Mouse (Mus musculus) embryonic facial prominence, embryonic 15.5 days (tissue): ENCODE data around the gene Gmds. TPM values are rescaled to one million over a fixed set of nuclear protein-coding genes. Genes with fewer than 3 reads are reported as not detected.

Source experiments
- ATAC-seq: fragments of 200-750 bp; cut with Nextera tagmentation; 2 replicates; pipeline ENCODE4 v1.8.0; 2017; ENCODE audit warnings: low read depth, moderate TSS enrichment; ENCODE audit not compliant: insufficient number of reproducible peaks, low FRiP score, low TSS enrichment
- H3K27ac ChIP-seq: fragments of 300-500 bp; sonication (generic); replicated peaks from 2 replicates; pipeline ENCODE4 v1.5.1; 2015; ENCODE audit warnings: mild to moderate bottlenecking, inconsistent platforms
- H3K27me3 ChIP-seq: fragments of 300-500 bp; sonication (generic); 2 replicates; pipeline ENCODE4 v1.6.1; 2015; ENCODE audit warnings: inconsistent platforms
- H3K36me3 ChIP-seq: fragments of 300-500 bp; sonication (generic); 2 replicates; pipeline ENCODE4 v1.6.1; 2015; ENCODE audit warnings: mild to moderate bottlenecking, inconsistent platforms
- H3K4me1 ChIP-seq: fragments of 300-500 bp; sonication (generic); 2 replicates; pipeline ENCODE4 v1.6.1; 2015; ENCODE audit warnings: inconsistent platforms
- H3K4me2 ChIP-seq: fragments of 300-500 bp; sonication (generic); replicated peaks from 2 replicates; pipeline ENCODE4 v1.6.1; 2015; ENCODE audit warnings: mild to moderate bottlenecking, inconsistent platforms
- H3K4me3 ChIP-seq: fragments of 300-500 bp; sonication (generic); replicated peaks from 2 replicates; pipeline ENCODE4 v1.5.1; 2015; ENCODE audit warnings: mild to moderate bottlenecking, inconsistent platforms
- H3K9ac ChIP-seq: fragments of 300-500 bp; sonication (generic); 2 replicates; pipeline ENCODE4 v1.6.1; 2015; ENCODE audit warnings: inconsistent platforms
- H3K9me3 ChIP-seq: fragments of 300-500 bp; sonication (generic); replicated peaks from 2 replicates; pipeline ENCODE4 v1.6.1; 2016; ENCODE audit warnings: inconsistent platforms
- WGBS: fragments of 180-500 bp; shearing (Covaris S2); methylation state at CpG from one replicate; pipeline ENCODE4 v1.1.7; 2015; 5-methylcytosine and 5-hydroxymethylcytosine counted together
- polyA plus RNA-seq: library from polyadenylated mRNA; unstranded; fragments of >200 nt; fragmentation: Nextera tagmentation; extraction: Ambion mirVana; gene quantifications from 2 replicates; pipeline ENCODE4 v1.2.1, GENCODE M21; 2015

Gene Gmds
- polyA plus RNA-seq, 1 experiment from 2014 or later: 36.3 TPM

DNA sequence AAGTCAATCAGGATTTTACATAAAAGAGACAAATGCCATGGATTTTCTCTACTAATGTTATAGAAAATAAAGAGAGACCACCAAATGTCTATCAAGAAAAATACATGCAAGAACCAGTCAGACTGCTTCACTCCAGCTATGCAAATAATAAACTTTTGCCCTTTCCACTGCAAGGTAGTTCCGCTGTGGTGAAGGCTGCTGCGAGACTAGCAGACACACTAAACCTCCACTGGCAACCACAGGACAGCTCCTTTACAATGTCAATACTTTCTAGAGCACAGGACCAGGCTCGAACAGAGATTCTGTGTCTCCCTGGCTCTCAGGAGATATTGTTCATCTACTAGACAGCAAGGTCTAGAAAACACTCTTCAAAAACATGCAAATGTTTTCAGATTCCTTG is 71.8 kb downstream of the Gmds start:
- Histone ChIP-seq H3K9ac (no peak overlapping the region), H3K4me2 (no peak overlapping the region), H3K9me3 (no peaks in the 10 kb centered on the region), H3K27ac (no peak overlapping the region), H3K4me3 (no peak overlapping the region), H3K4me1 (peaks cover 14% of the 10 kb centered on the region), H3K27me3 (no peaks in the 10 kb centered on the region), H3K36me3 (no peaks in the 10 kb centered on the region)
- no peak for ATAC-seq
- 28% methylated on average over 3 of the region's 3 CpGs for WGBS

DNA sequence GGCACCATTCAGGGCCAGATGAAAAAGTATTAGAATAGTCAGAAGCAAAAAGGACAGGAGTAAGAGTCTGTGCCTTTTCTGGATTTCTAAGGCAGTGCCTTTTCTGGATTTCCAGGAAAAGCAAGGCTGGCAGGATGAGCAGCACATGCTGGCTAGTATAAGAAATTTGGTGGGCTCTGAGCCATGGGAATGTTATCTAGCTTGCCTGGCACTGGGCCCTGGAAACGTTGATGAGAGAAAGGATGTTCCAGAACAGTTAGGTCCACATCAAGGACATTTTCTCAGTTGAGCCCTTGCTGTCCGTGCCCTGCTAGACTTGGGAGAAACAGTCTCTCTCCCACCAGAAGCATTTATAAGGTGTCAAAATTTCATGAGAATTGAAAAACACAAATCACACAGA is 82.4 kb downstream of the Gmds start:
- H3K4me2 ChIP-seq: no peak overlapping the region
- no peak overlapping the region for H3K27ac ChIP-seq
- no peak for ATAC-seq
- WGBS: 66% methylated on average over 2 of the region's 2 CpGs
- no peaks in the 10 kb centered on the region for H3K9me3 ChIP-seq
- H3K4me1 ChIP-seq: no peaks in the 10 kb centered on the region
- no peaks in the 10 kb centered on the region for H3K27me3 ChIP-seq
- H3K36me3 ChIP-seq: no peaks in the 10 kb centered on the region
- no peak overlapping the region for H3K9ac ChIP-seq
- no peak overlapping the region for H3K4me3 ChIP-seq

DNA sequence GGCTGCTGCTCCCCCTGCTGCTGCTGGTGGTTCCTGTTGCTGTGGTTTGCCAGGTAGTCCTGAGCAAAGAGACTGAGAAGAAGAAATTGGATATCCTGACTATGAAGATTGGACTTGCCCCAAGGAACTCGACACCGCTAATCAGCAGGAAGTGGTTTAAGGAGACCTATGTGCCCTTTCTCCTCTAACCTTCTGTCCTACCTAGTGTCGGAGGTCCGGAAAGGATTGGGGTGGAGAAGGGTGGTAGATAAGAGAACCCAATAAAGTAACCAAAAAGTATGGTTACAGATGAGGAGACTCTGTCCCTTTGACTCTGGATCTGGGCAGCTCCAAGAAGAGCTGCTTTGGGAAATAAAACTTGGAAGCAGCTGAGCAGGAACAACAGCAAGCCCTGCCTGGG is 86.3 kb downstream of the Gmds start:
- no peaks in the 10 kb centered on the region for H3K9me3 ChIP-seq
- no peak for ATAC-seq
- 22% methylated on average over 4 of the region's 4 CpGs for WGBS

DNA sequence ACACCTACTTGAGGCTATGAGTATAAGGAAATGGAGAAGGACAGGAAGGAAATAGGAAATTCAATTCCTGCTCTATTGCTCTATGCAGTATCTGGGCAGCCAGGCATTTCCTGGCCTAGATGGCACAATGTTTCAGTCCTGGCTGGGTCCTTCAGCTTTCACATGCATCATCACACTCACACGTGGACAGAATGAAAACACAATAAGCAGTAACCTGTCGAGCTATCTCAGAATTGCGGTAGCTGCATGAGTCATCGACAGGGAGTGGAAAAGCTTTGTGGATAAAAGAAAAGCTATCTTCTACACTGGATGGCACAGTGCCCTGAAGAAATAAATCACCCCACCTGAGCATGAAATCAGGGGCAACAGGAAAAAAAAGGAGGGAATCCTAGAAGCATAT is 96.3 kb downstream of the Gmds start:
- H3K9ac ChIP-seq: no peak overlapping the region
- H3K9me3 ChIP-seq: no peaks in the 10 kb centered on the region
- H3K4me3 ChIP-seq: no peak overlapping the region
- no peak for ATAC-seq
- no peak overlapping the region for H3K27ac ChIP-seq
- H3K36me3 ChIP-seq: no peaks in the 10 kb centered on the region
- H3K27me3 ChIP-seq: no peaks in the 10 kb centered on the region
- H3K4me2 ChIP-seq: no peak overlapping the region
- 69% methylated on average over 4 of the region's 4 CpGs for WGBS
- no peaks in the 10 kb centered on the region for H3K4me1 ChIP-seq

More for the DNA sequence above, 86.3 kb downstream of the Gmds start:
- Histone ChIP-seq H3K36me3 (no peaks in the 10 kb centered on the region), H3K27ac (no peak overlapping the region), H3K4me3 (no peak overlapping the region), H3K9ac (no peak overlapping the region), H3K4me2 (no peak overlapping the region), H3K27me3 (no peaks in the 10 kb centered on the region), H3K4me1 (no peaks in the 10 kb centered on the region)

DNA sequence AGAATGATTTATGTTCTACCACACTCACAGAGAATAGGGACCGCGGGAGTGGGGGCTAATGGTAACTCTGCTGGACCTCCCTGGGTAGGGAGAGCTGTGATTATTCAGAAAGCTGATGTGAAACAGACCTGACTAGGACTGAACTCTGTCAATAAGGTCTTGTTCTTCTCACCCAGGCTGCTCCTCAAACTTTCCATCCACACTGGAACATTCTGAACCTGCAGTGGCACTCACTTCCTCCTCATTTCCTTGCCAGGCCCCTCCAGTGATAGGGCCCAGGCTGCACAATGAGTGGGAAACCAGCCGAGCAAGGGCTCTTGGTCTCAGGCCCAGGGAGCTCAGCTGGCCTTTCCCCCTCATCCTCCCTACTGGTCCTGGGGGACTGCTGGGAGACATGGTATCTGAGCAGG is 102.3 kb downstream of the Gmds start:
- no peak for ATAC-seq
- no peaks in the 10 kb centered on the region for H3K9me3 ChIP-seq
- H3K9ac ChIP-seq: no peak overlapping the region
- H3K27ac ChIP-seq: no peak overlapping the region
- H3K36me3 ChIP-seq: no peaks in the 10 kb centered on the region
- WGBS: 64% methylated on average over 3 of the region's 3 CpGs
- H3K27me3 ChIP-seq: no peaks in the 10 kb centered on the region
- H3K4me1 ChIP-seq: 0 out of 2 replicates have a peak, but pooled peaks cover 2% of the 10 kb centered on the region
- H3K4me3 ChIP-seq: no peak overlapping the region
- H3K4me2 ChIP-seq: no peak overlapping the region

DNA sequence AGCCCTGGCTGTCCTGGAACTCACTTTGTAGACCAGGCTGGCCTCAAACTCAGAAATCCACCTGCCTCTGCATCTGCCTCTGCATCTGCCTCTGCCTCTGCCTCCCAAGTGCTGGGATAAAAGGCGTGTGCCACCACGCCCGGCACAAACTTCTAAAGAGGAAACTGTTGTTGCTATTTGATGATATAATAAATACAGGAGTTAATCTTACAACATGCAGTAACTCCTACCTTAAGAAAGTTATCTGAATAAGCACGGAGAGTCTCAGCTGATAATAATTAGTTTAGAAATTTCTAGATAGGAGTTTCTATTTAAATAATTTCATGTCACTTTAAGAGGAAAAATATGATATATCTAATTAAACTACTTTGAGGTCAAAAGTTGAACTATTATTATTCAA is 103.5 kb downstream of the Gmds start:
- H3K9me3 ChIP-seq: no peaks in the 10 kb centered on the region
- ATAC-seq: no peak

DNA sequence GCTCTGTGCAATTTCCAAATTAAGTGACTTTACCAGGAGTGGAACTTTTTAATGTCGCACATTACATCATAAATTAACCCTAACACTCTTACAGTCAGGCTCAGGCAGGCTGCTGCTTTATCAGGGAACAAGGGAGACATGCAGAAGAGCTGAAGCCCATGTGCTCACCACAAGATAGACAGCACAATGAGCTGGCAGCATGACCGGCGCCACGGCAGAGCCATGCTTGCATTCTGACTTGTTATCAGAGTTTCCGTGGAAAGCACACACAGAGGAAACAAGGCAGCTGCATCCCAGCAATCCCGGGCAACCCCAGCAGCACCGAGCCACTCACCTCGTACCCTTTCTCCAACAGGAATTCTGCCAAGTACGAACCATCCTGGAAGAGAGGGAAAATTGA is 104.5 kb downstream of the Gmds start:
- Histone ChIP-seq H3K4me2 (no peak overlapping the region), H3K27me3 (no peaks in the 10 kb centered on the region), H3K9me3 (no peaks in the 10 kb centered on the region), H3K27ac (no peak overlapping the region), H3K4me3 (no peak overlapping the region), H3K4me1 (0 out of 2 replicates have a peak, but pooled peaks cover 2% of the 10 kb centered on the region), H3K9ac (no peak overlapping the region), H3K36me3 (no peaks in the 10 kb centered on the region)
- no peak for ATAC-seq
- 78% methylated on average over 9 of the region's 9 CpGs for WGBS

More for the DNA sequence above, 103.5 kb downstream of the Gmds start:
- H3K9ac ChIP-seq: no peak overlapping the region
- H3K27me3 ChIP-seq: no peaks in the 10 kb centered on the region
- H3K27ac ChIP-seq: no peak overlapping the region
- WGBS: 81% methylated on average over 4 of the region's 4 CpGs
- H3K4me1 ChIP-seq: 0 out of 2 replicates have a peak, but pooled peaks cover 2% of the 10 kb centered on the region
- no peaks in the 10 kb centered on the region for H3K36me3 ChIP-seq
- no peak overlapping the region for H3K4me3 ChIP-seq
- H3K4me2 ChIP-seq: no peak overlapping the region

DNA sequence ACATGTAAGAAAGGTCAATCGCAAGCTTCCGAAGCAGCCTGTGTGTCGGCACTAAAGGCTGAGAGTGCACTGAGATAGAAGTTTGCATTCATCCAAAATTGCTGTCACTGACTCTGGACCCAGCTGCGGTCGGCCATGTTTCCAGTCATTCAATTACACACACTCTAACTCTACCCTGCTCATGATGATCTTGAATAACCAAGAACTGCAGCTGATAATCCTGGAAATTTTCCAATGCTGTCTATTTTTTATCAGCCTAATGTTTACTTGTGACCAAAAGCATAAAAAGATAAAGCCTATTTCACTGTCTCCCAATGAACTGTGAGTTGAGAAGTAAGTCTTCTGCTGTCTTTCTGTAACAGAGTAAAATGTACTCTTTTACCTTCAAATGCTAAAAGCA is 106.1 kb downstream of the Gmds start:
- Histone ChIP-seq H3K4me3 (no peak overlapping the region), H3K27ac (no peak overlapping the region), H3K36me3 (no peaks in the 10 kb centered on the region), H3K9me3 (no peaks in the 10 kb centered on the region), H3K27me3 (no peaks in the 10 kb centered on the region), H3K4me2 (no peak overlapping the region), H3K4me1 (0 out of 2 replicates have a peak, but pooled peaks cover 2% of the 10 kb centered on the region), H3K9ac (no peak overlapping the region)
- WGBS: 83% methylated on average over 5 of the region's 5 CpGs
- ATAC-seq: no peak

DNA sequence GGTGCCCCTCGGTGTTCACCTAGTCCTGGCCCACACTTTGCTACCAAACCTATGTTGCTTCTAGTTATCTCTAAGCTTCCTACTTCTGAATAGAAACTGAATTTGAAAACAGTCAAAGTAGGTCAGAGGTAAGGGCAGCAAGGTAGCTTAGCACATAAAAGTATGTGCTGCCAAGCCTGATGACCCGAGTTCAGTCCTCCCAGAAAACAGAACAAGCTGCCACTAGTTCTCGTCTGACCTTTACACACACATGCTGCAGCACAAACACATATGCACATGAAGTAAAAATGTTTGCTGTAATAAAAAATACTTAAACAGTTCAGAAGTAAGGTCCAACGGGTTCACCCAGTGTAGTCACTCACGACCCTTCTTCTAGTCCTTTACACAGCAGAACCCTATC is 106.6 kb downstream of the Gmds start:
- H3K4me3 ChIP-seq: no peak overlapping the region
- no peak overlapping the region for H3K27ac ChIP-seq
- 85% methylated on average over 5 of the region's 5 CpGs for WGBS
- no peaks in the 10 kb centered on the region for H3K27me3 ChIP-seq
- no peaks in the 10 kb centered on the region for H3K9me3 ChIP-seq
- 0 out of 2 replicates have a peak, but pooled peaks cover 2% of the 10 kb centered on the region for H3K4me1 ChIP-seq
- H3K4me2 ChIP-seq: no peak overlapping the region
- no peaks in the 10 kb centered on the region for H3K36me3 ChIP-seq
- ATAC-seq: no peak
- H3K9ac ChIP-seq: no peak overlapping the region

DNA sequence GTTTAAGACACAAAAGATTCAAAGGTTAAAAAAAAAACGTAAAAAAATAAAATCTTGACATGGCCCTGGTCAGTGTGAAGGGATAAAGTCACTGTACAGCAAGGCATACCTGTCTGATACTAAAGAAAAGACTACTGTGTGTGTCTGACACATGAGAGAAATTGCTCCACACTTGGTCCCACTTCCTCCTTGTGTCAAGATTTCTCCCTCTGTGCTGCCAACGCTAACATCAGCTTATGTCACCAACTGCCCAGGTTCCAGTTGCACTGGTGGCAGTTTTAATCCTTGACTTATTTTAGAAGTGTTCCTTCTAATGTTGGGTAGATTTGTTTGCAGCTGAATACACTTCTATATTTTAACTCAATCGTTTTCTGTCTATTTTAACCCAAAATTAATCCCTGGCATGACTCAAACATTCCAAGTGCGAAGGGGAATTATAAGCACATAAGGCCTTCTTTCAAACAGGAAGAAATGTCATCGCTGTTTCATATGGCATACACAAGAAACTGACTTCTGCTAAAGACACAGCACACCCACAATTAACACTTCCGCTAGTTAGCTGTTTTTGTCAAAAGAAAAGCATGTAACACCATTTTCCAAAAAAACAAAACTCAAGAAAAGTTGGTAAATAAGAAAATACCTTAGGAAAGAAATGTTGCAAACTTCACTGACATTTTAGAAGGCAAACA is 110.5 kb downstream of the Gmds start:
- Histone ChIP-seq H3K27me3 (no peaks in the 10 kb centered on the region), H3K4me2 (no peak overlapping the region), H3K4me1 (no peaks in the 10 kb centered on the region), H3K27ac (no peak overlapping the region), H3K9me3 (no peaks in the 10 kb centered on the region), H3K36me3 (no peaks in the 10 kb centered on the region), H3K9ac (no peak overlapping the region), H3K4me3 (no peak overlapping the region)
- WGBS: 64% methylated on average over 6 of the region's 6 CpGs
- ATAC-seq: no peak

DNA sequence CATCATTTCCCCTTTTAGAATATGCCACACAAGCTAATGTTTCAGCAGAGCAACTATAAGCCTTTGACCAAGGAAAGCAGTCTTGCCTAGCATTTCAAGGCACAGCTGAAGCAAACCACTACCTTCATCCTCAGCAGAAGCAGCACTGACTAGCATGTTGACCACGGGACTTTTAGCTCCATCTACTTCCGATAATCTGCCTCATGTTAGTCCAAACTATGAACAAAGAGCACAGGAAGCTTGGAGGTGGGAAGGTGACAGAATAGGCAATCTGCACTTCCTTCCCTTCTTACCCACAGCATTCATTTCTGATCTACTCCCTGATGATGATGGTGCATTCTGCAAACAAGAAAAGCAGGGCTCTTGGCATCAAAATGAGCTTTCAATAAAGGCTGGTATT is 120.9 kb downstream of the Gmds start:
- ATAC-seq: no peak
- Histone ChIP-seq H3K36me3 (no peaks in the 10 kb centered on the region), H3K27me3 (no peaks in the 10 kb centered on the region), H3K27ac (no peak overlapping the region), H3K4me3 (no peak overlapping the region), H3K4me1 (no peaks in the 10 kb centered on the region), H3K9ac (no peak overlapping the region), H3K9me3 (no peaks in the 10 kb centered on the region), H3K4me2 (no peak overlapping the region)
- 84% methylated on average over 2 of the region's 2 CpGs for WGBS
